ENCODE assay signal across 8 mouse cellular contexts in the genomic region with DNA sequence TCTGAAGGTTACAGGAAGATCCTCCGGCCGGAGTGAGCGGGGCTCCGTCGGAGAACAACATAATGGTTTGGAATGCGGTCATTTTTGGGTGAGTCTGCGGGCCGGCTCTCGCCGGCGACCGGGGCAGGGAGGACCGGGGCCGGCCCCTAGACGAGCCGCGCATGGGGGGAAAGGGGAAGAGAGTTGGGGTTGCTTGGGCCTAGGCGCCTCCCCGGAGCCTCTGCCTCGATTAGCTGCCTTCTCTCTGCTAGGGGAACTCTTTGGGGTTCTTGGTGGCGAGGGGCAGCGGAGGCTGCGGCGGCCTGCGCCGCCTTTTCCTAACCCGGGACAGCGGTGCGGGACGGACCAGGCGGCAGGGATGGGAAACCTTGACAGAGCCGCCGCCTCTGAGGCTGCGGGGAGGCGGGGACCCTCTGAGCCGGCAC. TPM values are rescaled to one million over a fixed set of nuclear protein-coding genes. Genes with fewer than 3 reads are reported as not detected.
DNase-seq lines count a peak whose midpoint lies in the region; ATAC-seq lines count a peak whose summit lies in the region.

No protein-coding gene starts in this region.

- H3K9ac ChIP-seq in midbrain, embryonic 16.5 days (ENCODE audit: low read depth, low read length), result peak overlapping the region; percentile 77

- peak overlapping the region; percentile 88 for H3K27ac ChIP-seq in limb, embryonic 10.5 days
- H3K27ac ChIP-seq in midbrain, embryonic 16.5 days (ENCODE audit: low read length), result peak overlapping the region; percentile 76

- peak overlapping the region; percentile 63 for H3K4me2 ChIP-seq in midbrain, embryonic 16.5 days (ENCODE audit: low read length)

- no peaks in the 10 kb centered on the region for H3K27me3 ChIP-seq in erythroblast, embryonic 14.5 days (ENCODE audit: control insufficient read depth)
- peaks cover 13% of the 10 kb centered on the region for H3K27me3 ChIP-seq in limb, embryonic 10.5 days (ENCODE audit: low read depth, poor library complexity, severe bottlenecking)
- no peaks in the 10 kb centered on the region for H3K27me3 ChIP-seq in midbrain, embryonic 16.5 days (ENCODE audit: control insufficient read depth, insufficient read depth, low read depth, low read length)

- peak; percentile 9 for DNase-seq in layer of hippocampus, adult 11-12 months (ENCODE audit: low spot score)
- no peak for DNase-seq in layer of hippocampus, postnatal 25 days (ENCODE audit: extremely low spot score in 1 of 2, low spot score in 1 of 2)
- peak; percentile 7 for DNase-seq in MN1 (ENCODE audit: low spot score)
- DNase-seq in limb, embryonic 10.5 days (ENCODE audit: low spot score), result no peak
- DNase-seq in yolk sac, embryonic 10.5 days (ENCODE audit: low spot score), result no peak
- no peak for DNase-seq in urinary bladder, postnatal 10 days (ENCODE audit: low spot score)

- peaks cover 19% of the 10 kb centered on the region for H3K36me3 ChIP-seq in erythroblast, embryonic 14.5 days (ENCODE audit: control insufficient read depth)
- H3K36me3 ChIP-seq in limb, embryonic 10.5 days, result peaks cover 16% of the 10 kb centered on the region
- no peaks in the 10 kb centered on the region for H3K36me3 ChIP-seq in midbrain, embryonic 16.5 days (ENCODE audit: control insufficient read depth, insufficient read depth, low read length)

- peaks cover 4% of the 10 kb centered on the region; the same call in 1 of the 2 replicates for H3K9me3 ChIP-seq in erythroblast, embryonic 14.5 days (ENCODE audit: control insufficient read depth, low read length)
- H3K9me3 ChIP-seq in limb, embryonic 10.5 days (replicated peaks), result no peaks in the 10 kb centered on the region
- no peaks in the 10 kb centered on the region for H3K9me3 ChIP-seq in midbrain, embryonic 16.5 days (replicated peaks; ENCODE audit: control insufficient read depth, low read length, poor library complexity, severe bottlenecking)

- peak; percentile 73 for ATAC-seq in midbrain, embryonic 16.5 days

- 16% methylated on average over 25 of the region's 36 CpGs for WGBS in limb, embryonic 10.5 days
- 15% methylated on average over 33 of the region's 36 CpGs for WGBS in midbrain, embryonic 16.5 days

- H3K4me3 ChIP-seq in erythroblast, embryonic 14.5 days (replicated peaks), result peak overlapping the region; percentile 90
- peak overlapping the region; percentile 72 for H3K4me3 ChIP-seq in limb, embryonic 10.5 days
- peak overlapping the region; percentile 70 for H3K4me3 ChIP-seq in midbrain, embryonic 16.5 days (ENCODE audit: low read depth, low read length)

- peaks cover 14% of the 10 kb centered on the region for H3K4me1 ChIP-seq in erythroblast, embryonic 14.5 days (ENCODE audit: control insufficient read depth)
- peaks cover 3% of the 10 kb centered on the region for H3K4me1 ChIP-seq in limb, embryonic 10.5 days
- peaks cover 4% of the 10 kb centered on the region; the same call in 1 of the 2 replicates for H3K4me1 ChIP-seq in midbrain, embryonic 16.5 days (ENCODE audit: control insufficient read depth, insufficient read depth, low read length)

RNA-seq across cellular contexts. Expression of gene C330007P06Rik, which starts 0.8 kb away (rescaled TPM):
- total RNA-seq in layer of hippocampus, postnatal 25 days (2021), result 10 to 100 TPM; 37.0 to 39.3 TPM
- polyA plus RNA-seq in erythroblast, embryonic 14.5 days (2012), result 0.07 and 0.12 TPM in 2 replicates
- polyA plus RNA-seq in limb, embryonic 10.5 days (2016; fragmentation: Nextera tagmentation; extraction: Ambion mirVana), result 32.0 and 32.6 TPM in 2 replicates
- 20.9 and 21.0 TPM in 2 replicates for polyA plus RNA-seq in midbrain, embryonic 16.5 days (2015; fragmentation: Nextera tagmentation; extraction: Ambion mirVana)

RNA-seq across cellular contexts. Expression of gene Ube2a, which starts 1.0 kb away (rescaled TPM):
- 10 to 100 TPM; 55.8 to 61.8 TPM for total RNA-seq in layer of hippocampus, postnatal 25 days (2021)
- polyA plus RNA-seq in erythroblast, embryonic 14.5 days (2012), result 21.8 and 22.6 TPM in 2 replicates
- polyA plus RNA-seq in limb, embryonic 10.5 days (2016; fragmentation: Nextera tagmentation; extraction: Ambion mirVana), result 125 TPM in 2 replicates
- polyA plus RNA-seq in midbrain, embryonic 16.5 days (2015; fragmentation: Nextera tagmentation; extraction: Ambion mirVana), result 114 and 116 TPM in 2 replicates

RNA-seq across cellular contexts. Expression of gene Nkrf, which starts 28.0 kb away (rescaled TPM):
- total RNA-seq in layer of hippocampus, postnatal 25 days (2021), result 10 to 100 TPM; 31.8 to 32.4 TPM
- 0.05 TPM in 1 of 2 replicates, not detected in the other for polyA plus RNA-seq in erythroblast, embryonic 14.5 days (2012)
- polyA plus RNA-seq in limb, embryonic 10.5 days (2016; fragmentation: Nextera tagmentation; extraction: Ambion mirVana), result 2.3 and 2.7 TPM in 2 replicates
- 19.5 and 20.3 TPM in 2 replicates for polyA plus RNA-seq in midbrain, embryonic 16.5 days (2015; fragmentation: Nextera tagmentation; extraction: Ambion mirVana)

Comparison
In these comparisons a context has a peak if more than half of its experiments do, and no peak if none do; other contexts are left out.
1. DNase-seq: peak in layer of hippocampus, adult 11-12 months (single experiment) and MN1 (single experiment); none in layer of hippocampus, postnatal 25 days (0 of 2), limb, embryonic 10.5 days (single experiment), yolk sac, embryonic 10.5 days (single experiment) and urinary bladder, postnatal 10 days (single experiment).
2. RNA of gene C330007P06Rik, which starts 0.8 kb away (polyA plus RNA-seq): 32.0 to 32.6 TPM in limb, embryonic 10.5 days and 20.9 to 21.0 TPM in midbrain, embryonic 16.5 days; 0.07 to 0.12 TPM in erythroblast, embryonic 14.5 days; every median in the first group is over 10 times any median in the second.
3. Peak in every context shown above with its lines, with median percentiles within 50 percentile points of each other: H3K4me3 ChIP-seq.